Mouse (Mus musculus) embryo, embryonic 9.5 days (tissue): ENCODE measurements around the gene Spin4.

ENCODE experiments used
- DNase-seq: peaks from one replicate; pipeline ENCODE4 v3.0.0-alpha.2; 2017; ENCODE audit errors: extremely low spot score

The Spin4 gene

DNA sequence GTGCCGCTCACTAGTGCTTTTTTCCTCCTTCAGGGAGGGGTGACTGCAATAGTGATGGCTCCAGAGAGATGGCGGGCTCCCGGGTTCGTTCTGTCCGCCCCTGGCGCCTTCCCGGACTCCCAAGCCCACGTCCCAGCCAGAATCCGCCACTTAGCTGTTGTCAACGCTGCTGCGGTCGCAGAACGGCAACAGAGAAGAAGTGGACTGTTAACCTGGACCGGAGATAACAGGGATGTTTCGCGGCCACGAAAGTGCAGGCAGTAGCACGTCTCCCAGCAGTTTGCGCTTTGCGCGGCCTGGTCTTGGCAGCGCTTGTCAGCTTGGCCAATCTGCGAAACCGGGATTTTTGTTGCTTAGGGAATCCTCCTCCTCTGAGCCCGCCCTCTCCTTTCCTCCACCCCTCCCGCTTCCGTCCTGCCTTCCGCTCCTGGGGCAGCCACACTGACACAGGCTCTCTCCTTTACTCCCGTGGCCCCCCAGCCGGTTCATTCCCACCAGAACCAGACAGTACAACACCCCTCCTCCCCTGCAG, at the start of gene Spin4:
Gene Spin4 (minus strand): TSS at position 322 of the 532 bp plus-strand sequence.
- peak; percentile 78 for DNase-seq

DNA sequence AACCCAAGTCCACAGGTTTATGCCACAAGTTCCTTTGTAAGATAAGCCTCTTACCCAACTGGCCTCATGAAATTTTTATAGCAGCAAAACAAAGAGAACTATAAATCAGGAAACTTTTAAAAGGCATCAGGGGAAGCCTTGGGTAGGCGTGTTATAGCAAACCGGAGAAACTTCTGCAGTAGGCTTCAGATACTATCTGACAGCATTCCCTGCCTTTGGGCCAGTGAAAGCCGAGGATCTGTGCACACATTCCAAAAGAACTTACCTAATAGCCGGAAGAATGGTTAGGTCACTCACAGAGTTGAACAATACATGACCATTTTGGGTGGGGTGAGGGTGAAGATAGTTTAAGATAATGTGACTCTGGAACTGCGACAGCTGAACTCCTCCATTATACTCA, 1.4 kb upstream of the Spin4 start:
- no peak for DNase-seq

DNA sequence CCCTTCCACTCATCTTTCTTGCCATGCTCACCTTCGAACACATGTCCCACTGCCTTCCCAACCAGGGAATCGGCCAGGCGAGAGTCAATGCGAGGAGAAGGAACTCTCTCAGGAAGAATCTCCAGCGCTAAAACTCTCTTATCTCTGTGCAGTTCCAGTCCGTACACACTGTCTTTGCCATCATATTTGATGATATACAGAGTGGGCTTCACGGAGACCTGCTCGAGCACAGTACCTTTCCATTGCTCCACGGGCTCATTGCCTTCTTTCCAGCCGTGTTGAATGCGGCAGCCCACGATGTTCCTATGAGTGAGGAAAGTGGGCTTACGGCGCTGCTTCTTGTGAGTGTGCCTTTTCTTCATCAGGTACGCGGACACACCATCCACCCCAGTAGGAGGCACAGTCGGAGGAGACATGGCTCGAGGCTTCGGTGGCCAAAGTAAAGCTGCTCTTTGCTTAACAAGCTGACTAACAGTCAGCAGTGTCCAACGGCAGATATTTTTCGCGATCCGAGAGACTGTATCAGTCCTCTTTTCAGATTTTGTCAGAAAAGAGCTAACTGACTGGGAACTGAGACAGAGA, 612 bp downstream of the Spin4 start:
- no peak for DNase-seq

DNA sequence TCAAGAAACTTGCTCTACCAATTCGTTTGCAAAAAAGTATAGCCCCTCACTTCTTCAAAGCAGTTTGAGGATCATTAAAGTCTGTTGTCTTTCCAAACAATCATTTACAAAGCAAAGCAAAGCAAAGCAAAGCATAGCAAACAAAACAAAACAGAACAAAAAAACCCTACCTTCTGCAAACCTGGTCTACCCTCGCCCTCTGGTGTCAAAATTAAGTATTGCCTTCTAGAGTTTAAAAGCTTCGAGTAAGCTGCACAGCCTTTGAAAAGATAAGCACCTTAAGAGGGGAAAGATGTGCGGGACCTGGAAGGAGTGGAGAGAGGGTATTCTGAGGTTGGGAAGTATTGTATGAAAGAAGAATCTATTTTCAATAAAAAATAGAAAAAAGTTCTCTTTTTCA, 14.4 kb downstream of the Spin4 start:
- peak; percentile 40 for DNase-seq

DNA sequence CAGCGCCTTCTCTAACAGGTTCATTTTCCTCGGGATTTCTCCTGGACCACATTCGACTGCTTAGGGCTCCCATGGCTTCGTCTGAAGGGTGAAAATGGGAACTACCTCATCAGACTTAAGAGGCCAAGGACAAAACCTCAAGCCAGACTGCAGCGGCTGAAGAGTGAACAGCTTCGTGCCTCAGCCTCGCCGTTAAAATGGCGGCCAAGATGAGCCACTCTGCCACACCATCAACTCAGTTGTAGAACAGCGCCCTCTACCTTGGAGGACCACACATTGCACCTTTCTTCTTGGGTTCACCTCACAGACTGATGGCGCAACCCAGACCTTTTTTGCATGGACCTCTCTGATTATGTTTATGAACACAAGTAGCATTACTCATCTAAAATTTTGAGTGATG, 27.6 kb downstream of the Spin4 start:
- no peak for DNase-seq

DNA sequence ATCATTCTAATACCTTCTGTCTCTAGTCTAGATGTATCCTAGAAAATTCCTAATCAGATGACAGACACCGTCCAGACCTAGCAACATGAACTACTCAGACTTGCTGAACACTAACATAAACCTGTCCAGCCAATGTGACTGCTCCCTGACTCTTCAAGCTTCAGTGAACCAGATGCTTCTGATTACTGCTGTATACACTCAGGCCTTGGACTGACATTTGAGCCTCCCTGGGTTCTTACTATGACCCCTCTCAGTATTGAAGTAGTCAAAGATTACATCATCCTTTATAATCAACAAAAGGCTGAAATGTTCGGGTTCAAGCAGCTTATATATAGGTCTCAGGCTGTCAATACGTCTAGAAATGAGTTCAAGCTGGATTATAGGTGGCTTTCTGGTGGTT, 32.4 kb downstream of the Spin4 start:
- peak; percentile 4 for DNase-seq

DNA sequence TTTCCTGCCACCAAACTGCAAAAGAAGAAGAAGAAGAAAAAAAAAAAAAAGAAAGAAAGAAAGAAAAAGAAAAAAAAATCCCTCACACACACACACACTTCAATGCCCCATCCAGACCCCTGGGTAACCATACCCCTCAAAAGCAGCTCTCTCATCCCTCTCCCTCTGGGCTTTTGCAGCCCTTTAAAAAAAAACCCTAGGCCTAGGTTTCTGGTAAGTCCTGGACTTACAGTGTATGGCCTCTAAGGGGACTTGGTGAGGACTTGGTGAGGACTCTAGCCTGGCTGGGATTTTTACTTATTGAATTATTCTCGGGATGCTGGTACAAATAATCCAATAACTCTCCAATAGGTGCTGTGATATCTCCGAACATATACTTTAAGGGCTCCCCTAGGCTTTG, 35.6 kb downstream of the Spin4 start:
- peak; percentile 2 for DNase-seq

DNA sequence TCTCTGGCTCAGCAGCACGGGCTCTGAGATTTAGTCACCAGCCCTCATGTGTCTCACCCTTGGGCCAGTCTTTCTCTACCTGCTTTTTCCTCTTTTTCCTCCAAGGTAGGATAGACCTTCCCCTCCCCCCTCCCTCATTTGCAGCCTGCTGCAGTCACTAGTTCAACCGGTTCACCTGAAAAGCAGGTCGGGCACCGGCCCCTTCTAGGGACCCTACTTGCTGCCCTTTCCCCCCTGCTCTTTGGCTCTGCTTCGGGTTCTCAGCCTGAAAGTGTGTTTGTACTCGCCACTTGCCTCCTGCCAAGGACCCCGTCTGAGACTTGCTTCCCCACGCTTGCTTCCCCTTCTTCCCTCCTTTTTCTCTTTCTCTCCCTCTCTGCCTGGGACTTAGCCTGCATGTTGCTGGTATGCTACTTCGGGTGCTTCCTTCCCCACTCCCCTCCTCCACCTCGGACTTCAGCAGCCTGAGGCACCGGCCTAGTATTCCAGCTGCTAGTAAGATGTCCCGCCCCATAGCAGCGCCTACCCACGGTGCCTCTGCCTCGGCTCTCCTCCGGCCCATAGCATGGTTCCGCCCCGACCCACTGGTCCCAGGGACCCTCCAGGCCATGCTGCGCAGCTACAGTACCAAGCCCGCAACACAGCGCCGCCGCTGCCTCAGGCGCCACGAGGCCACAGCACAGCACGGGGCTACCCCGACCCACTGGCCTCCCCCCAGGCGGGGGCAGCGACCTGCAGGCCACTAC, 36.2 kb downstream of the Spin4 start:
- DNase-seq: peak; percentile 66
